Mouse (Mus musculus) midbrain, postnatal 0 days (tissue): ENCODE data around the gene Gm11168. TPM values are rescaled to one million over a fixed set of nuclear protein-coding genes. Genes with fewer than 3 reads are reported as not detected.
"Not testable (repeated sequence)": the region's sequence is repeated elsewhere in the genome, so short reads cannot be mapped to it uniquely, and the experiment has no call there.

ENCODE experiments used
- ATAC-seq: fragments of 200-750 bp; cut with Nextera tagmentation; 2 replicates; pipeline ENCODE4 v1.8.0; 2017; ENCODE audit warnings: moderate number of reproducible peaks, mild to moderate bottlenecking, moderate TSS enrichment, moderate library complexity; ENCODE audit not compliant: low FRiP score
- DNase-seq: peaks from one replicate; pipeline ENCODE4 v3.0.0-alpha.2; 2015; ENCODE audit warnings: low spot score
- H3K27ac ChIP-seq: fragments of 300-500 bp; sonication (generic); 2 replicates; pipeline ENCODE4 v1.5.1; 2014; ENCODE audit warnings: low read depth, mild to moderate bottlenecking, low read length, mixed read lengths
- H3K27me3 ChIP-seq: fragments of 300-500 bp; sonication (generic); 2 replicates; pipeline ENCODE4 v1.6.1; 2014; ENCODE audit warnings: low read length, control low read depth, mixed read lengths; ENCODE audit not compliant: insufficient read depth
- H3K36me3 ChIP-seq: fragments of 300-500 bp; sonication (generic); 2 replicates; pipeline ENCODE4 v1.6.1; 2014; ENCODE audit warnings: low read length, control low read depth, mixed read lengths; ENCODE audit not compliant: insufficient read depth
- H3K4me1 ChIP-seq: fragments of 300-500 bp; sonication (generic); 2 replicates; pipeline ENCODE4 v1.6.1; 2014; ENCODE audit warnings: mild to moderate bottlenecking, control low read depth, antibody characterized with exemption, low read length, mixed read lengths; ENCODE audit not compliant: insufficient read depth
- H3K4me2 ChIP-seq: fragments of 300-500 bp; sonication (generic); 2 replicates; pipeline ENCODE4 v1.6.1; 2014; ENCODE audit warnings: low read depth, mild to moderate bottlenecking, low read length, mixed read lengths; ENCODE audit not compliant: poor library complexity, severe bottlenecking
- H3K4me3 ChIP-seq: fragments of 300-500 bp; sonication (generic); 2 replicates; pipeline ENCODE4 v1.5.1; 2014; ENCODE audit warnings: low read depth, mild to moderate bottlenecking, low read length, moderate library complexity
- H3K9ac ChIP-seq: fragments of 300-500 bp; sonication (generic); replicated peaks from 2 replicates; pipeline ENCODE4 v1.6.1; 2014; ENCODE audit warnings: mild to moderate bottlenecking, low read length, moderate library complexity, mixed read lengths; ENCODE audit not compliant: poor library complexity, severe bottlenecking
- H3K9me3 ChIP-seq: fragments of 300-500 bp; sonication (generic); 2 replicates; pipeline ENCODE4 v1.6.1; 2016; ENCODE audit warnings: low read length, control low read depth
- WGBS: fragments of 180-500 bp; shearing (Covaris S2); extraction: QIAGEN DNeasy Blood & Tissue Kit; methylation state at CpG from one replicate; pipeline ENCODE4 v1.1.7; 2014; 5-methylcytosine and 5-hydroxymethylcytosine counted together
- polyA plus RNA-seq: library from polyadenylated mRNA; unstranded; fragments of >200 nt; fragmentation: Nextera tagmentation; extraction: Ambion mirVana; gene quantifications from 2 replicates; pipeline ENCODE4 v1.2.1, GENCODE M21; 2015
- total RNA-seq: library from RNA; depleted of rRNA; stranded (reverse); fragments of >200 nt; gene quantifications from 2 replicates; pipeline ENCODE4 v1.2.3, GENCODE M21; 2014; rRNA removed

Gene Gm11168
- total RNA-seq (not detected in 2 replicates), polyA plus RNA-seq (not detected in 2 replicates)

DNA sequence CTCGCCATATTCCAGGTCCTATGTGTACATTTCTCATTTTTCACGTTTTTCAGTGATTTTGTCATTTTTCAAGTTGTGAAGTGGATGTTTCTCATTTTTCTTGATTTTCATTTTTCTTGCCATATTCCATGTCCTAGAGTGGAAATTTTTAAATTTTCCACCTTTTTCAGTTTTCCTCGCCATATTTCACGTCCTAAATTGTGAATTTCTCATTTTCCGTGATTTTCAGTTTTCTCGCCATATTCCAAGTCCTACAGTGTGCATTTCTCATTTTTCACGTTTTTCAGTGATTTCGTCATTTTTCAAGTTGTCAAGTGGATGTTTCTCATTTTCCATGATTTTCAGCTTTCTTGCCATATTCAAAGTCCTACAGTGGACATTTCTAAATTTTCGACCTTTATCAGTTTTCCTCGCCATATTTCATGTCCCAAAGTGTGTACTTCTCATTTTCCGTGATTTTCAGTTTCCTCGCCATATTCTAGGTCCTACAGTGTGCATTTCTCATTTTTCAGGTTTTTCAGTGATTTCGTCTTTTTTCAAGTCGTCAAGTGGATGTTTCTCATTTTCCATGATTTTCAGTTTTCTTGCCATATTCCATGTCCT lies at the start of gene Gm11168:
TSS of gene Gm11168 (plus strand) at position 553 of the 603 bp plus-strand sequence.
- not testable (repeated sequence) for H3K9me3 ChIP-seq, H3K36me3 ChIP-seq, H3K4me1 ChIP-seq, H3K4me3 ChIP-seq, H3K27me3 ChIP-seq, H3K9ac ChIP-seq, ATAC-seq, H3K27ac ChIP-seq, DNase-seq, H3K4me2 ChIP-seq
- WGBS, result 67% methylated on average over 6 of the region's 14 CpGs

DNA sequence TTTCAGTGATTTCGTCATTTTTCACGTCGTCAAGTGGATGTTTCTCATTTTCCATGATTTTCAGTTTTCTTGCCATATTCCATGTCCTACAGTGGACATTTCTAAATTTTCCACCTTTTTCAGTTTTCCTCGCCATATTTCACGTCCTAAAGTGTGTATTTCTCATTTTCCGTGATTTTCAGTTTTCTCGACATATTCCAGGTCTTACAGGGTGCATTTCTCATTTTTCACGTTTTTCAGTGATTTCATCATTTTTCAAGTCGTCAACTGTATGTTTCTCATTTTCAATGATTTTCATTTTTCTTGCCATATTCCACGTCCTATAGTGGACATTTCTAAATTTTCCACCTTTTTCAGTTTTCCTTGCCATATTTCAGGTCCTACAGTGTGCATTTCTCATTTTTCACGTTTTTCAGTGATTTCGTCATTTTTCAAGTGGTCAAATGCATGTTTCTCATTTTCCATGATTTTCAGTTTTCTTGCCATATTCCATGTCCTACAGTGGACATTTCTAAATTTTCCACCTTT lies 2.6 kb upstream of the Gm11168 start, which contains the start of gene Gm10722:
TSS of gene Gm10722 (plus strand) at position 478 of the 528 bp plus-strand sequence.
- 74% methylated on average over 12 of the region's 12 CpGs for WGBS
- ATAC-seq, result not testable (repeated sequence)

DNA sequence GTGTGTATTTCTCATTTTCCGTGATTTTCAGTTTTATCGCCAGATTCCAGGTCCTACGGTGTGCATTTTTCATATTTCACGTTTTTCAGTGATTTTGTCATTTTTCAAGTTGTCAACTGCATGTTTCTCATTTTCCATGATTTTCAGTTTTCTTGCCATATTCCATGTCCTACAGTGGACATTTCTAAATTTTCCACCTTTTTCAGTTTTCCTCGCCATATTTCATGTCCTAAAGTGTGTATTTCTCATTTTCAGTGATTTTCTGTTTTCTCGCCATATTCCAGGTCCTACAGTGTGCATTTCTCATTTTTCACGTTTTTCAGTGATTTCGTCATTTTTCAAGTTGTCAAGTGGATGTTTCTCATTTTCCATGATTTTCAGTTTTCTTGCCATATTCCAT lies 2.1 kb upstream of the Gm11168 start:
- not testable (repeated sequence) for ATAC-seq, H3K9me3 ChIP-seq, DNase-seq, H3K27ac ChIP-seq, H3K27me3 ChIP-seq, H3K4me2 ChIP-seq, H3K9ac ChIP-seq, H3K36me3 ChIP-seq, H3K4me3 ChIP-seq, H3K4me1 ChIP-seq
- WGBS, result 68% methylated on average over 8 of the region's 8 CpGs

More for the DNA sequence above, 2.6 kb upstream of the Gm11168 start, which contains the start of gene Gm10722:
- H3K4me2 ChIP-seq, H3K4me1 ChIP-seq, H3K27me3 ChIP-seq, H3K27ac ChIP-seq, H3K9me3 ChIP-seq, H3K4me3 ChIP-seq, H3K9ac ChIP-seq, H3K36me3 ChIP-seq: not testable (repeated sequence)
- DNase-seq, result peak; percentile 51

DNA sequence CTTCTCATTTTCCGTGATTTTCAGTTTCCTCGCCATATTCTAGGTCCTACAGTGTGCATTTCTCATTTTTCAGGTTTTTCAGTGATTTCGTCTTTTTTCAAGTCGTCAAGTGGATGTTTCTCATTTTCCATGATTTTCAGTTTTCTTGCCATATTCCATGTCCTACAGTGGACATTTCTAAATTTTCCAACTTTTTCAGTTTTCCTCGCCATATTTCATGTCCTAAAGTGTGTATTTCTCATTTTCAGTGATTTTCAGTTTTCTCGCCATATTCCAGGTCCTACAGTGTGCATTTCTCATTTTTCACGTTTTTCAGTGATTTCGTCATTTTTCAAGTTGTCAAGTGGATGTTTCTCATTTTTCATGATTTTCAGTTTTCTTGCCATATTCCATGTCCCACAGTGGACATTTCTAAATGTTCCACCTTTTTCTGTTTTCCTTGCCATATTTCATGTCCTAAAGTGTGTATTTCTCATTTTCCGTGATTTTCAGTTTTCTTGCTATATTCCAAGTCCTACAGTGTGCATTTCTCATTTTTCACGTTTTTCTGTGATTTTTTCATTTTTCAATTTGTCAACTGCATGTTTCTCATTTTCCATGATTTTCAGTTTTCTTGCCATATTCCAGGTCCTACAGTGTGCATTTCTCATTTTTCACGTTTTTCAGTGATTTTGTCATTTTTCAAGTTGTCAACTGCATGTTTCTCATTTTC lies 1.0 kb upstream of the Gm11168 start:
- H3K4me3 ChIP-seq, H3K4me2 ChIP-seq, H3K9me3 ChIP-seq, H3K9ac ChIP-seq, H3K4me1 ChIP-seq, H3K27me3 ChIP-seq, H3K36me3 ChIP-seq, H3K27ac ChIP-seq: not testable (repeated sequence)
- peak; percentile 50 for DNase-seq
- peak; percentile 85 for ATAC-seq
- WGBS, result 62% methylated on average over 8 of the region's 11 CpGs

DNA sequence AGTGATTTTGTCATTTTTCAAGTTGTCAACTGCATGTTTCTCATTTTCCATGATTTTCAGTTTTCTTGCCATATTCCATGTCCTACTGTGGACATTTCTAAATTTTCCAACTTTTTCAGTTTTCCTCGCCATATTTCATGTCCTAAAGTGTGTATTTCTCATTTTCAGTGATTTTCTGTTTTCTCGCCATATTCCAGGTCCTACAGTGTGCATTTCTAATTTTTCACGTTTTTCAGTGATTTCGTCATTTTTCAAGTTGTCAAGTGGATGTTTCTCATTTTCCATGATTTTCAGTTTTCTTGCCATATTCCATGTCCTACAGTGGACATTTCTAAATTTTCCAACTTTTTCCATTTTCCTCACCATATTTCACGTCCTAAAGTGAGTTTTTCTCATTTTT lies 3.0 kb downstream of the Gm11168 start:
- not testable (repeated sequence) for H3K9ac ChIP-seq, ATAC-seq, H3K9me3 ChIP-seq, H3K4me3 ChIP-seq, H3K27me3 ChIP-seq, H3K36me3 ChIP-seq, H3K27ac ChIP-seq, H3K4me1 ChIP-seq, DNase-seq, H3K4me2 ChIP-seq
- WGBS, result 79% methylated on average over 1 of the region's 5 CpGs

DNA sequence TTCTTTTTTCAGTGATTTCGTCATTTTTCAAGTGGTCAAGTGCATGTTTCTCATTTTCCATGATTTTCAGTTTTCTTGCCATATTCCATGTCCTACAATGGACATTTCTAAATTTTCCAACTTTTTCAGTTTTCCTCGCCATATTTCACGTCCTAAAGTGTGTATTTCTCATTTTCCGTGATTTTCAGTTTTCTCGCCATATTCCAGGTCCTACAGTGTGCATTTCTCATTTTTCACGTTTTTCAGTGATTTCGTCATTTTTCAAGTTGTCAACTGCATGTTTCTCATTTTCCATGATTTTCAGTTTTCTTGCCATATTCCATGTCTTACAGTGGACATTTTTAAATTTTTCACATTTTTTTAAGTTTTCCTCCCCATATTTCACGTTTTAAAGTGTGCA lies 3.5 kb downstream of the Gm11168 start:
- H3K9ac ChIP-seq, H3K9me3 ChIP-seq, H3K27me3 ChIP-seq, H3K4me1 ChIP-seq, H3K4me2 ChIP-seq, H3K36me3 ChIP-seq, H3K27ac ChIP-seq, DNase-seq, H3K4me3 ChIP-seq: not testable (repeated sequence)
- ATAC-seq, result peak; percentile 78
- WGBS, result 76% methylated on average over 7 of the region's 8 CpGs

DNA sequence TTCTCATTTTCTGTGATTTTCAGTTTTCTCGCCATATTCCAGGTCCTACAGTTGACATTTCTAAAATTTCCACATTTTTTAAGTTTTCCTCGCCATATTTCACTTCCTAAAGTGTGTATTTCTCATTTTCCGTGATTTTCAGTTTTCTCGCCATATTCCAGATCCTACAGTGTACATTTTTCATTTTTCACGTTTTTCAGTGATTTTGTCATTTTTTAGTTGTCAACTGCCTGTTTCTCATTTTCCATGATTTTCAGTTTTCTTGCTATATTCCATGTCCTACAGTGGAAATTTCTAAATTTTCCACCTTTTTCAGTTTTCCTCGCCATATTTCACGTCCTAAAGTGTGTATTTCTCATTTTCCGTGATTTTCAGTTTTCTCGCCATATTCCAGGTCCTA lies 4.1 kb downstream of the Gm11168 start:
- not testable (repeated sequence) for ATAC-seq, H3K4me2 ChIP-seq, H3K4me3 ChIP-seq, H3K27ac ChIP-seq, H3K9me3 ChIP-seq, DNase-seq, H3K36me3 ChIP-seq, H3K9ac ChIP-seq, H3K27me3 ChIP-seq, H3K4me1 ChIP-seq
- 76% methylated on average over 7 of the region's 9 CpGs for WGBS

DNA sequence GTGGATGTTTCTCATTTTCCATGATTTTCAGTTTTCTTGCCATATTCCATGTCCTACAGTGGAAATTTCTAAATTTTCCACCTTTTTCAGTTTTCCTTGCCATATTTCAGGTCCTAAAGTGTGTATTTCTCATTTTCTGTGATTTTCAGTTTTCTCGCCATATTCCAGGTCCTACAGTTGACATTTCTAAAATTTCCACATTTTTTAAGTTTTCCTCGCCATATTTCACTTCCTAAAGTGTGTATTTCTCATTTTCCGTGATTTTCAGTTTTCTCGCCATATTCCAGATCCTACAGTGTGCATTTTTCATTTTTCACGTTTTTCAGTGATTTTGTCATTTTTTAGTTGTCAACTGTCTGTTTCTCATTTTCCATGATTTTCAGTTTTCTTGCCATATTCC lies 6.2 kb downstream of the Gm11168 start:
- ATAC-seq, result peak; percentile 46; the same call in 1 of the 2 replicates
- not testable (repeated sequence) for H3K36me3 ChIP-seq, DNase-seq, H3K9ac ChIP-seq, H3K4me3 ChIP-seq, H3K27ac ChIP-seq, H3K9me3 ChIP-seq, H3K4me1 ChIP-seq, H3K27me3 ChIP-seq, H3K4me2 ChIP-seq
- WGBS, result no CpG with 5 or more reads among the region's 5 CpGs
